Mouse (Mus musculus) bone marrow macrophage, adult 2 months (primary cell): Measurements from ENCODE around the gene Homer1. TPM values are rescaled to one million over a fixed set of nuclear protein-coding genes. Genes with fewer than 3 reads are reported as not detected.

ENCODE experiments used
- H3K27ac ChIP-seq: 2 replicates; pipeline ENCODE4 v1.5.1; 2012; ENCODE audit warnings: low read depth, low read length; ENCODE audit not compliant: insufficient read depth
- H3K4me1 ChIP-seq: 2 replicates; pipeline ENCODE4 v1.6.1; 2012; ENCODE audit warnings: low read length; ENCODE audit not compliant: control insufficient read depth, insufficient read depth
- H3K4me3 ChIP-seq: 2 replicates; pipeline ENCODE4 v1.5.1; 2012; ENCODE audit warnings: mild to moderate bottlenecking, low read length, moderate library complexity; ENCODE audit not compliant: insufficient read depth
- CTCF ChIP-seq: IDR thresholded peaks from 2 replicates; pipeline ENCODE4 v1.5.1; 2012; ENCODE audit warnings: low read depth, mild to moderate bottlenecking, low read length, moderate library complexity
- POLR2A ChIP-seq: IDR thresholded peaks from 2 replicates; pipeline ENCODE4 v1.6.1; 2012; ENCODE audit warnings: mild to moderate bottlenecking, low read depth, low read length, borderline replicate concordance
- polyA plus RNA-seq: library from polyadenylated mRNA; stranded (reverse); fragments of >200 nt; gene quantifications from 2 replicates; pipeline ENCODE4 v1.2.4, GENCODE M21; 2012; ENCODE audit not compliant: missing spikeins, insufficient read depth, insufficient read length

The Homer1 gene
- polyA plus RNA-seq, 1 experiment, result 7.4 TPM

- H3K4me1 ChIP-seq, result no peaks in the 10 kb centered on the region
- no peak overlapping the region for H3K27ac ChIP-seq
- H3K4me3 ChIP-seq, result no peak overlapping the region
- no peak for TF ChIP-seq CTCF
- TF ChIP-seq POLR2A, result no peak
Measured at GRCm38 (mm10) chr13:93332491-93332890, 33.1 kb downstream of the Homer1 start.

DNA sequence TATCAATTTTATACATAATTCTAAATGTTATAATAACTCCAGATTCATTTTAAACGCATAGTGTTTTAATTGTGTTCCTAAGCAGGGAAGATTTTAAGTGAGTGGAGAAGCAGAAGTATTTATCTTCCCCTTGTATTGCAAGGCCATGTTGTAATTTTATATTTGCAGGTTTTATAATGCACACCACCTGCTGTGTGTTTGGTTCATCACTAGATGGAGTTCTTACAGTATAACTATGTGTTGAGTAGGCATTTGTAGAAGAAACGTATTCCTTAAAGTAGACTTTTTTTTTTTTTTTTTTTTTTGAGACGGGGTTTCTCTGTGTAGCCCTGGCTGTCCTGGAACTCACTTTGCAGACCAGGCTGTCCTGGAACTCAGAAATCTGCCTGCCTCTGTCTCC is 35.9 kb downstream of the Homer1 start:
- TF ChIP-seq POLR2A, result no peak
- no peak for TF ChIP-seq CTCF
- Histone ChIP-seq H3K27ac (no peak overlapping the region), H3K4me1 (no peaks in the 10 kb centered on the region), H3K4me3 (no peak overlapping the region)

DNA sequence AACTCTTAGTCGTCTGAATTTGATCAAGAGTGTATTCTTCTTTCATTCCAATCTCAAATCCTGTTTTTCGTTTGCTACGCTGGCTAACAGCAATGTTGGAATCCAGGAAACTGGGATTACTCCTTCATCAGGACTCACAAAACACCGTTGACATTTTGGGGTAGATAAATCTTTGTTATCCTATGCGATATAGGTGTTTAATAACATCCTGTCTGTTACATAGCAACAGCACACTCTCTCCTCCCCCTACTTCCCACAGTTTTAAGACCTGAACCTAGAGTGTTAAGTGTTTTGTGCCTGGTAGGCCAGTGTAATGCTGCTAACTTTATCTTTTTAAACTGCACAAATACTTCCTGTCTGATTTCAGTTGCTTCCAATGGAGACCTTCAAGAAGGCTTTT is 39.0 kb downstream of the Homer1 start:
- Histone ChIP-seq H3K4me3 (no peak overlapping the region), H3K27ac (no peak overlapping the region), H3K4me1 (no peaks in the 10 kb centered on the region)
- TF ChIP-seq POLR2A, result no peak
- no peak for TF ChIP-seq CTCF

- no peaks in the 10 kb centered on the region for H3K4me1 ChIP-seq
- TF ChIP-seq POLR2A, result no peak
- no peak for TF ChIP-seq CTCF
- H3K4me3 ChIP-seq, result no peak overlapping the region
- no peak overlapping the region for H3K27ac ChIP-seq
Measured at GRCm38 (mm10) chr13:93340555-93341278, 41.3 kb downstream of the Homer1 start.

DNA sequence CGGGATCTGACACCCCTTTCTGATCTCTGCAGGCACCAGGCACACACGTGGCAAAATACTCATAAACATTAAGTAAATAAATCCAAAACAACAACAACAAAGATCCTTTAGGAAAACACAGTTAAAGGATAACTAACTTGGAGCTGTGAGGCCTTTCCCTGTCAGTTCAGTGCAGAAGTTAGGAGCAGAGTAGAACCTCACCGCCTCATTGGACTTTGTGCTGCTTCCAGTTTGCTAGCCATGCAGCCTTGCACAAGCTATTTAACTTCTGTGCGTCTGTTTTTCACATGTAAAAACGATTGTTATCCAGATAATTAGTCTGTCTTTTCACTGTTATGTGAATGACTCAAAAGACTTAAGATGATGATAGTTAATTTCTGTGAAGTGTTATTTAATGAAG is 43.2 kb downstream of the Homer1 start:
- H3K27ac ChIP-seq, result no peak overlapping the region

GRCm38 (mm10) chr13:93344395-93344794 is 45.0 kb downstream of the Homer1 start:
- Histone ChIP-seq H3K4me3 (no peak overlapping the region), H3K27ac (no peak overlapping the region), H3K4me1 (no peaks in the 10 kb centered on the region)
- TF ChIP-seq CTCF (no peak), POLR2A (no peak)

More for the DNA sequence above, 43.2 kb downstream of the Homer1 start:
- H3K4me1 ChIP-seq, result no peaks in the 10 kb centered on the region
- no peak for TF ChIP-seq CTCF
- no peak overlapping the region for H3K4me3 ChIP-seq

DNA sequence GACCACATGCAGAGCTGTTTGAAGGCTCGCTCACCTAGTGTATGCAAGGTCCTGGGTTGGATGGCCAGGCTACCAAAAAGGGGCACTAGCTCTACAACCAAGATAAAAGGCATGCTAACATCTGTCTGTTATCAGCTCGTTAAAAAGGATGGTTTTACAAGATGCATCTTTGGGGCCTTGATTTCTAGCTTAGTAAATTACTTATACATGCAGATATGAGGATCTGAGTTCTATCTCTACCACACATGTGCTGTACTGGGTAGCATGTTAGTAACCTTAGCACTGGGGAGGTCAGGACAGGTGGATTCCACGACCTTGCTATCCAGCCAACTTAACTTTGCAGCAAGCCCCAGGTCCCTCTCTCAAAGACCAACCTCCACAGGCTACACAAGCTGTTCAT is 46.4 kb downstream of the Homer1 start:
- Histone ChIP-seq H3K27ac (no peak overlapping the region), H3K4me3 (no peak overlapping the region), H3K4me1 (no peaks in the 10 kb centered on the region)
- TF ChIP-seq POLR2A (no peak), CTCF (no peak)

GRCm38 (mm10) chr13:93352030-93352429 is 52.6 kb downstream of the Homer1 start:
- no peak for TF ChIP-seq CTCF
- no peak for TF ChIP-seq POLR2A
- H3K4me3 ChIP-seq, result no peak overlapping the region
- H3K27ac ChIP-seq, result no peak overlapping the region
- peaks cover 9% of the 10 kb centered on the region for H3K4me1 ChIP-seq

DNA sequence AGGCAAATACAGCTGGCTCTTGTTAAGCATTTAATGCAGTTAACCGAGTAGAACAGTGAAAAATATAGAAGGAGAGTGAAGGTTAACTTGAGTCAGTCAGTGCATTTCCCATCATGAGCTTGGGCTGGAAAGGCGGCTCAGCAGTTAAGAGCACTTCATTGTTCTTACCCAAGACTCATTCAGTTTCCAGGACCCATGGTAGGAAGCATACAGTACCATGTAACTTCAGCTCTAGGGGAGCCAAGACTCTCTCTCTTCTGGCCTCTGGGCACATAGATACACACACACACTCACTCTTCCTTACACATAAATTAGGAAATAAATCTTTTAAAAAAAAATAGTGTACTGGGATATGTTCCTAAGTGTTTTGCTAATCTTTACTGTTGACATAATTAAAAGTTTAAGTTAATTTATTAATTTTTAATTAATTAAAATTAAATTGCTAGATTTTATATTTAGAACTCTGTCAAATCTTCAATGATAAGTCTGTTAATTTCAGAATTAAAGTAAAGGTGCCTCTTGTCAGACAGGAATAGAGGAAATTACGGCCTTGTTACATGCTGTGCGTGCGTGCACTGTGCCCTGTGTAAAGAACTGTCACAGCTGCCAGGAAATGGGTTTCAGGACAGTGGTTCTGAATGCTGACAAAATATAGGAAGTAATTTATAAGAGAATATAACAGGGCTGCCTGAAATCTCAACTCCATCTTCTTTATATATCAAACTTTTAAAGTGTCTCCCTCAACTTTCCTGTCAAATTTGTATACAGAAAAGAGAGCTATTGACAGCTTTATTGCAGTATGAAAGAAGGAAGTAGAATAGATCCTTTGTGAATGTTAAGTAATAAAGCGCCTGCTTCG is 55.2 kb downstream of the Homer1 start:
- Histone ChIP-seq H3K27ac (0 out of 2 replicates have a peak overlapping the region, but pooled peaks have one; percentile 29), H3K4me1 (peaks cover 9% of the 10 kb centered on the region), H3K4me3 (peak overlapping the region; percentile 30; the same call in 1 of the 2 replicates)
- TF ChIP-seq POLR2A (no peak), CTCF (no peak)

DNA sequence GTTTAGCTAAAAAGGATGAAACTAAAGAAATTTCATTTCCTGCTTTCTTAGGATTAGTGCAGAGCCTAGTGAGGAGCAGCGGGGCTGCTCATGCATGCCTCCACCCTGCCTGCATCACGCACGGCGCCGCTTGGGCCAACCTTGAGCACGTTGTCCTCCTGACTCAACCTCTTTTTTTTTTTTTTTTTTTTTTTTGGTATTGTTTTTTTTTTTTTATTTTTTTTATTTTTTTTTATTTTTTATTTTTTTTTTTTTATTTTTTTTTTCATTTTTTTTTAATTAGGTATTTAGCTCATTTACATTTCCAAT is 55.8 kb downstream of the Homer1 start:
- peak overlapping the region; percentile 30 for H3K4me3 ChIP-seq
- peak overlapping the region; percentile 18 for H3K27ac ChIP-seq
- TF ChIP-seq CTCF (no peak), POLR2A (no peak)
- peaks cover 9% of the 10 kb centered on the region for H3K4me1 ChIP-seq
